Mouse (Mus musculus): ENCODE measurements around the gene Pard3. TPM values are rescaled to one million over a fixed set of nuclear protein-coding genes. Genes with fewer than 3 reads are reported as not detected.

Gene Pard3
- polyA plus RNA-seq, 1 experiment from 2014 or later: 38.3 TPM

- 94% methylated on average over 1 of the region's 1 CpGs for WGBS
- H3K4me2 ChIP-seq (replicated peaks): no peak overlapping the region
- no peak for ATAC-seq (ENCODE audit: insufficient number of reproducible peaks, low FRiP score, low TSS enrichment, low read depth)
Measured at GRCm38 (mm10) chr8:127345912-127346423, 282.3 kb downstream of the Pard3 start.

GRCm38 (mm10) chr8:127347890-127348495 is 284.3 kb downstream of the Pard3 start:
- no peak overlapping the region for H3K4me2 ChIP-seq (replicated peaks)
- 57% methylated on average over 2 of the region's 2 CpGs for WGBS
- no peak overlapping the region for H3K4me3 ChIP-seq (replicated peaks)
- no peaks in the 10 kb centered on the region for H3K4me1 ChIP-seq
- H3K9me3 ChIP-seq (replicated peaks): no peaks in the 10 kb centered on the region
- no peak for ATAC-seq (ENCODE audit: insufficient number of reproducible peaks, low FRiP score, low TSS enrichment, low read depth)
- H3K9ac ChIP-seq: no peak overlapping the region
- no peaks in the 10 kb centered on the region for H3K27me3 ChIP-seq
- H3K36me3 ChIP-seq: no peaks in the 10 kb centered on the region
- no peak overlapping the region for H3K27ac ChIP-seq (replicated peaks)

More at GRCm38 (mm10) chr8:127345912-127346423, 282.3 kb downstream of the Pard3 start:
- Histone ChIP-seq H3K36me3 (no peaks in the 10 kb centered on the region), H3K27ac (replicated peaks) (no peak overlapping the region), H3K9me3 (replicated peaks) (no peaks in the 10 kb centered on the region), H3K27me3 (no peaks in the 10 kb centered on the region), H3K9ac (no peak overlapping the region), H3K4me3 (replicated peaks) (no peak overlapping the region), H3K4me1 (no peaks in the 10 kb centered on the region)

DNA sequence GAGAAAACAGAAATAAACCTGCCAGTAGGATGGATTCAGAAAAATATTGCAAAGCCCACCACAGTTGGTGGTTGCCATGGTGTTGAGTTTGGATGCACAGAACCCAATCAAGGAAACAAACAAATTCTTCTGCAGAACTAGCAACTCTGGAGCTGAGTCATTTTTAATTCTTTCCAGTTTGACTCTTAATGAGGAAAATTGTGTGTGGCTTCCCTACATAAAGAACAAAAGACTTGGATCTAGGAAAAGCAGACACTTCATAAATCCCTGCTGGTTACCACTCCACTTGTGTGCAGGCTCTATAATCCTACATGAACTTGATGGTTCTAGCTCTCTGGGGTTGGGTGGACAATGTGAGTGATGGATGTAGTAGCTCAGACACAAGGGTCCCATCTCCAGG is 298.1 kb downstream of the Pard3 start:
- Histone ChIP-seq H3K27me3 (no peaks in the 10 kb centered on the region), H3K4me1 (0 out of 2 replicates have a peak, but pooled peaks cover 3% of the 10 kb centered on the region), H3K9ac (no peak overlapping the region), H3K4me2 (replicated peaks) (no peak overlapping the region), H3K36me3 (peaks cover 3% of the 10 kb centered on the region; the same call in 1 of the 2 replicates), H3K4me3 (replicated peaks) (no peak overlapping the region), H3K27ac (replicated peaks) (no peak overlapping the region), H3K9me3 (replicated peaks) (no peaks in the 10 kb centered on the region)
- no peak for ATAC-seq (ENCODE audit: insufficient number of reproducible peaks, low FRiP score, low TSS enrichment, low read depth)

DNA sequence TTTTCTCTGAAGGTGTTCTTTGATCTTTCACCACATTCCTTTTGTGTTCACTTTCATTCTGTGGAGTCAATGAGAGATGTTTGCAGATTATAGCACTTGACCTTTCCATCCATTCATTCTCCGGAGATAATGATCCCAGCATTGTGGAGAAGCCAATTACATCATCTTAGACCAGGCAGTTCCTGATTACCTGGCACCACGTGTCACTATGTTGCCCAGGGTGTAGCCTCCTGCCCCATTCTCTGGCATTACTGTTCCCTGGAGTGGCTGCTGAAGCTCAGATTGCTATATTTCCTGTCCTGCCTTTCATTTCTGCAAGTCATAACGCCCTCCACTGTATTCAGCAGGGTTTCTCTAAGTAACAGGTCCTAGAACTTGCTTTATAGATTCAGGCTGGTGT is 304.7 kb downstream of the Pard3 start:
- Histone ChIP-seq H3K9me3 (replicated peaks) (no peaks in the 10 kb centered on the region), H3K27me3 (no peaks in the 10 kb centered on the region), H3K27ac (replicated peaks) (no peak overlapping the region), H3K4me1 (0 out of 2 replicates have a peak, but pooled peaks cover 3% of the 10 kb centered on the region), H3K9ac (no peak overlapping the region), H3K4me2 (replicated peaks) (no peak overlapping the region), H3K4me3 (replicated peaks) (no peak overlapping the region), H3K36me3 (peaks cover 20% of the 10 kb centered on the region; the same call in 1 of the 2 replicates)
- no peak for ATAC-seq (ENCODE audit: insufficient number of reproducible peaks, low FRiP score, low TSS enrichment, low read depth)
- 67% methylated on average over 3 of the region's 3 CpGs for WGBS

DNA sequence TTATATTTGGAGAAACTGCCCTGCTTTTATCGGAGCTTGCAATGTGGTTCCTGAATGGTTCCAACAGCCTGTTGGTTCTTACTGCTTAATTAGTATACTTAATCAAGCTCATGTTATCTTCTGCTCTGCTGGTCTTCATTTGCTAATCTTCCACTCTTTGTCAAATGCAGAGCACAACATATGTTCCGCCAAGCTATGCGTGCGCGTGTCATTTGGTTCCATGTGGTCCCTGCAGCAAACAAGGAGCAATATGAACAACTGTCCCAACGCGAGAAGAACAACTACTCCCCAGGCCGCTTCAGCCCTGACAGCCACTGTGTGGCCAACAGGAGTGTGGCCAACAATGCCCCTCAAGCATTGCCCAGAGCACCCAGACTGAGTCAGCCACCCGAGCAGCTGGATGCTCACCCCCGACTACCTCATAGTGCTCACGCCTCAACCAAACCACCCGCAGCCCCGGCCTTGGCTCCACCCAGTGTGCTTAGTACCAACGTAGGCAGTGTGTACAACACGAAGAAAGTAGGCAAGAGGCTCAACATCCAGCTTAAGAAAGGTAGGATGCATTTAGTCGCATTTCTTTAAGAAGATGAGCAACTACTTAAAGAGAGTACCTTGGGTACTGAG is 307.7 kb downstream of the Pard3 start:
- WGBS: 95% methylated on average over 16 of the region's 16 CpGs
- Histone ChIP-seq H3K27me3 (no peaks in the 10 kb centered on the region), H3K4me3 (replicated peaks) (no peak overlapping the region), H3K9me3 (replicated peaks) (no peaks in the 10 kb centered on the region), H3K4me2 (replicated peaks) (no peak overlapping the region), H3K27ac (replicated peaks) (no peak overlapping the region), H3K4me1 (0 out of 2 replicates have a peak, but pooled peaks cover under 1% of the 10 kb centered on the region), H3K9ac (no peak overlapping the region), H3K36me3 (peaks cover 20% of the 10 kb centered on the region; the same call in 1 of the 2 replicates)
- no peak for ATAC-seq (ENCODE audit: insufficient number of reproducible peaks, low FRiP score, low TSS enrichment, low read depth)

DNA sequence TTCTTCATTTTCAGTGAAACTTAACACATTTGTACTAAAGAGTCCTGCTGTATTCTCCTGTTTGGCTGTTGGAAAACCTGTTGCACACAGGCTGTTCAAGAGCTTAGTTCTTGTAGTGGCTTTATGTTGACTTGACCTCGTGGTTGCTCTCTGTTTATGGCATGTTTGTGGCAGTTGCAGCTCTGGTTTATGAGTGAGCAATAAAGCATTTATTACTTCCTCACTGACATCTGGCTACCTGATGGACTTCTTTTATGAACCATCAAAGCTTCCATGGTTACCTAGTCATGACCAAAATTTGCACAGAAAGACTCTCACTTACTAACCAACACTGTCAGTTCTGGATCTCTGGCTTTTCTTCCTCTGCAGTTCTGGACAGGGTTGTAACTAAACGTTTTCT is 314.1 kb downstream of the Pard3 start:
- Histone ChIP-seq H3K4me3 (replicated peaks) (no peak overlapping the region), H3K4me2 (replicated peaks) (no peak overlapping the region), H3K4me1 (no peaks in the 10 kb centered on the region), H3K9me3 (replicated peaks) (no peaks in the 10 kb centered on the region), H3K27ac (replicated peaks) (no peak overlapping the region), H3K36me3 (peaks cover 8% of the 10 kb centered on the region), H3K27me3 (no peaks in the 10 kb centered on the region), H3K9ac (no peak overlapping the region)
- no peak for ATAC-seq (ENCODE audit: insufficient number of reproducible peaks, low FRiP score, low TSS enrichment, low read depth)
- WGBS: 76% methylated on average over 2 of the region's 2 CpGs

- no peak for ATAC-seq (ENCODE audit: insufficient number of reproducible peaks, low FRiP score, low TSS enrichment, low read depth)
Measured at GRCm38 (mm10) chr8:127378994-127379858, 315.5 kb downstream of the Pard3 start.

GRCm38 (mm10) chr8:127381259-127381658 is 317.6 kb downstream of the Pard3 start:
- H3K27me3 ChIP-seq: no peaks in the 10 kb centered on the region
- no peaks in the 10 kb centered on the region for H3K4me1 ChIP-seq
- H3K4me2 ChIP-seq (replicated peaks): no peak overlapping the region
- no peak overlapping the region for H3K9ac ChIP-seq
- H3K9me3 ChIP-seq (replicated peaks): no peaks in the 10 kb centered on the region
- WGBS: 93% methylated on average over 3 of the region's 3 CpGs
- H3K27ac ChIP-seq (replicated peaks): no peak overlapping the region
- peaks cover 15% of the 10 kb centered on the region for H3K36me3 ChIP-seq
- ATAC-seq (ENCODE audit: insufficient number of reproducible peaks, low FRiP score, low TSS enrichment, low read depth): no peak
- H3K4me3 ChIP-seq (replicated peaks): no peak overlapping the region

More at GRCm38 (mm10) chr8:127378994-127379858, 315.5 kb downstream of the Pard3 start:
- Histone ChIP-seq H3K27me3 (no peaks in the 10 kb centered on the region), H3K4me3 (replicated peaks) (no peak overlapping the region), H3K9ac (no peak overlapping the region), H3K27ac (replicated peaks) (no peak overlapping the region), H3K4me2 (replicated peaks) (no peak overlapping the region), H3K36me3 (peaks cover 15% of the 10 kb centered on the region), H3K9me3 (replicated peaks) (no peaks in the 10 kb centered on the region), H3K4me1 (no peaks in the 10 kb centered on the region)
- WGBS: 75% methylated on average over 11 of the region's 11 CpGs

DNA sequence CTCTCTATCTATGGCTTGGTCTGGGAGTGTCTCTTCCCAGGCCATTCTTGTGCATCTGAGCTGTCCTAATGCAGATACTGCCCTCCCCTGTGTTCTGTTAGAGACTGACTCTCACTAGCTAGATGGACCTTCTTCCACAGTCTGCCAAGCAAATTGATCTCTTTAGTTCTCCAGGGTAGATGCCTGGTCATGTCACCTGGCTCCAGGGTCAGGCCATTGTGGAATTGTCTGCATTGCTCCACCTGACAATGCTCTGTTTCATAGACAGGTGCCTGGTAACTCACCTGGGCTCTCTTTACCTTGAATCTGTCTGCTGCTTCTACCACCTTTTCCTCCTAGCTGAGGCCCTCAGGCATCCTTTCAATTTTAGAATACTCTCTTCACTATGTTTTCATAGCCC is 329.0 kb downstream of the Pard3 start:
- Histone ChIP-seq H3K4me2 (replicated peaks) (no peak overlapping the region), H3K4me3 (replicated peaks) (no peak overlapping the region), H3K27ac (replicated peaks) (no peak overlapping the region), H3K9ac (no peak overlapping the region), H3K36me3 (peaks cover 26% of the 10 kb centered on the region), H3K27me3 (no peaks in the 10 kb centered on the region), H3K4me1 (no peaks in the 10 kb centered on the region), H3K9me3 (replicated peaks) (no peaks in the 10 kb centered on the region)
- ATAC-seq (ENCODE audit: insufficient number of reproducible peaks, low FRiP score, low TSS enrichment, low read depth): no peak

DNA sequence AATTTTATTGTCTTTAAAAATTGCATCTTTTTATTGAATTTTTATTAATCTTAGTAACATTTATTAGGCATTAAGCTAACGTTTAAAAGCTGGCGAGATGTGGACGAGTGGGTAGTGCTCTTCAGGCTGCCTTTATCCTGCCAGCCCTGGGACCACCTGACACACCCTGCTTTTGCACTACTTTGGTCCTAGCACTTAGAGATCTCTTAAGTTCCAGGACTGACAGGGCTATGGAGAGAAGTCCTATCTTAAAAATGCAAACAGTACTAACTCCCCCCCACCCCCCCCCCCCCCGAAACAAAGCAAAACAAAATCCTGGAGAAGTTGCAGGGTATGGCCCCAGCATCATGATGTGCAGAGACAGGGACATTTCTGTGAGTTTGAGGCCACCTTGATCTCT is 331.8 kb downstream of the Pard3 start:
- H3K27ac ChIP-seq (replicated peaks): no peak overlapping the region
- no peaks in the 10 kb centered on the region for H3K4me1 ChIP-seq
- H3K9me3 ChIP-seq (replicated peaks): no peaks in the 10 kb centered on the region
- H3K27me3 ChIP-seq: no peaks in the 10 kb centered on the region
- H3K4me3 ChIP-seq (replicated peaks): no peak overlapping the region
- no peak for ATAC-seq (ENCODE audit: insufficient number of reproducible peaks, low FRiP score, low TSS enrichment, low read depth)
- H3K9ac ChIP-seq: no peak overlapping the region
- no peak overlapping the region for H3K4me2 ChIP-seq (replicated peaks)
- peaks cover 31% of the 10 kb centered on the region for H3K36me3 ChIP-seq
- WGBS: 80% methylated on average over 4 of the region's 4 CpGs

DNA sequence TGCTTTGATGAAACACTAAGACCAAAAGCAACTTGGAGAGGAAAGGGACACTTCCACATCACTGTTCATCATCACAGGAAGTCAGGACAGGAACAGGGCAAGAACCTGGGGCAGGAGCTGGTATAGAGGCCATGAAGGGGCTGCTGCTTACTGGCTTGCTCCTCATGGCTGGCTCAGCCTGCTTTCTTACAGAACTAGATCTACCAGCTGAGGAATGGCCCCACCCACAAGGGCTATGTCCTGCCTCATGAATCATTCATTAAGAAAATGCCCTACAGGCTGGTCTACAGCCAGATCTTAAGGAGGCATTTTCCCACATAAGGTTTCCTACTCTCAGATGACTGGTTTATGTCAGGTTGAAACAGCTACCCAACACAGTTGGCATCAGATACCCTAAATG is 342.1 kb downstream of the Pard3 start:
- H3K27me3 ChIP-seq: no peaks in the 10 kb centered on the region
- H3K9me3 ChIP-seq (replicated peaks): no peaks in the 10 kb centered on the region
- no peak for ATAC-seq (ENCODE audit: insufficient number of reproducible peaks, low FRiP score, low TSS enrichment, low read depth)
- peaks cover 19% of the 10 kb centered on the region for H3K36me3 ChIP-seq
- no peak overlapping the region for H3K27ac ChIP-seq (replicated peaks)
- no peaks in the 10 kb centered on the region for H3K4me1 ChIP-seq
- no peak overlapping the region for H3K9ac ChIP-seq
- no peak overlapping the region for H3K4me3 ChIP-seq (replicated peaks)
- no peak overlapping the region for H3K4me2 ChIP-seq (replicated peaks)

Measured in embryonic facial prominence, embryonic 15.5 days (tissue).